Mouse (Mus musculus): ENCODE measurements at regions not wholly inside any gene's neighbourhood (a gene's known extent, or its start where the extent isn't known, plus 50 kb on each side); places are given as distances from the start of the nearest gene placed in this dataset.

GRCm38 (mm10) chr13:114681196-114681595 is 136.8 kb upstream of the Mocs2 start:
- no peak overlapping the region for H3K4me2 ChIP-seq
- no peak overlapping the region for H3K9ac ChIP-seq (replicated peaks)
- H3K4me1 ChIP-seq = no peaks in the 10 kb centered on the region
- no peak overlapping the region for H3K27ac ChIP-seq (replicated peaks)
- H3K9me3 ChIP-seq (replicated peaks) = no peaks in the 10 kb centered on the region
- H3K4me3 ChIP-seq (replicated peaks) = no peak overlapping the region
- ATAC-seq (ENCODE audit: low FRiP score) = no peak
- WGBS = 76% methylated on average over 4 of the region's 4 CpGs
- H3K36me3 ChIP-seq = no peaks in the 10 kb centered on the region
- H3K27me3 ChIP-seq (replicated peaks) = no peaks in the 10 kb centered on the region

DNA sequence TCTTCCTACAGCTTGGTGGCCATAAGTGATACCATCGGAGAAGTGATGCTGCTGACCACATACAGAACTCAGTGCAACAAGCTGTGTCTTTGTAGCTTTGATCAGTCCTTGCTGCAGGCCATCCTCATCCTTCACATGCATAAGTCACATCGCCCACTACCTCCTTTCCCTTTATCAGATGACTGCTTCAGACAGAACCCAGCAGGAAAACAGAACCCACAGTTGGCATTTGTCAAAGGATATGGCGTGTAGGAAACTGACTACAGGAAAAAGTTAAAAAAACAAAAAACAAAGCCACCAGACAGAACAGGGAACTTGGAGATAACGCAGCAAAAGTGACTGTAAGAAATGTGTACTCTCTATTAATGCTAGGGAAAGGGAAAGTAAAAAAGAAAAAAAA is 136.1 kb upstream of the Mocs2 start:
- WGBS = 91% methylated on average over 4 of the region's 4 CpGs

GRCm38 (mm10) chr13:114682891-114683290 is 135.1 kb upstream of the Mocs2 start:
- Histone ChIP-seq H3K9me3 (replicated peaks) (no peaks in the 10 kb centered on the region), H3K36me3 (no peaks in the 10 kb centered on the region), H3K4me3 (replicated peaks) (no peak overlapping the region), H3K27me3 (replicated peaks) (no peaks in the 10 kb centered on the region), H3K9ac (replicated peaks) (no peak overlapping the region), H3K4me1 (no peaks in the 10 kb centered on the region), H3K4me2 (no peak overlapping the region), H3K27ac (replicated peaks) (no peak overlapping the region)
- WGBS = 97% methylated on average over 5 of the region's 5 CpGs
- ATAC-seq (ENCODE audit: low FRiP score) = no peak

More for the DNA sequence above, 136.1 kb upstream of the Mocs2 start:
- H3K27me3 ChIP-seq (replicated peaks) = no peaks in the 10 kb centered on the region
- ATAC-seq (ENCODE audit: low FRiP score) = no peak
- no peak overlapping the region for H3K27ac ChIP-seq (replicated peaks)
- no peaks in the 10 kb centered on the region for H3K36me3 ChIP-seq
- no peaks in the 10 kb centered on the region for H3K9me3 ChIP-seq (replicated peaks)
- H3K9ac ChIP-seq (replicated peaks) = no peak overlapping the region
- no peak overlapping the region for H3K4me3 ChIP-seq (replicated peaks)
- H3K4me1 ChIP-seq = no peaks in the 10 kb centered on the region
- no peak overlapping the region for H3K4me2 ChIP-seq

DNA sequence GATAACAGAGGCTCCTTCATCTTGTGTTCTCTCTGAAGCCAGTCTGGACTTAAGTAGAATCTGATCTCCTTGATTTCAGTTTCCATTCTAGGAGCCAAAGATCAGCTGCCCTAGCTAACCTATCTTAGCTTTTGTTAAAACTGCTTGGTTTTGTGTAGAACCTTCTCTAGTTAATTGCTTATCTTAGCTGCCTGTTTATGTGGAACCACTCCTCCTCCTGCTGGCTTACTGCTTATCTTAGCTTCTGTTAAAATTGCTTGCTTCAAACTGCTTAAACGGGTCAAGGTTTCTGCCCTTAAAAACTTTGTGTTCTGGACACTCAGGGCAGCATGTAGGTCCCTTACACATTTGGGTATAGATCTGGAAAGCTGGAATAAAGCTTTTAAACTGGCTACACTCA is 133.7 kb upstream of the Mocs2 start:
- no peaks in the 10 kb centered on the region for H3K27me3 ChIP-seq (replicated peaks)
- no peaks in the 10 kb centered on the region for H3K9me3 ChIP-seq (replicated peaks)
- H3K36me3 ChIP-seq = no peaks in the 10 kb centered on the region
- H3K4me1 ChIP-seq = no peaks in the 10 kb centered on the region
- 88% methylated on average over 1 of the region's 1 CpGs for WGBS
- H3K9ac ChIP-seq (replicated peaks) = no peak overlapping the region
- ATAC-seq (ENCODE audit: low FRiP score) = no peak
- H3K4me2 ChIP-seq = no peak overlapping the region
- H3K27ac ChIP-seq (replicated peaks) = no peak overlapping the region
- no peak overlapping the region for H3K4me3 ChIP-seq (replicated peaks)

GRCm38 (mm10) chr13:114685368-114685767 is 132.7 kb upstream of the Mocs2 start:
- Histone ChIP-seq H3K4me1 (no peaks in the 10 kb centered on the region), H3K36me3 (no peaks in the 10 kb centered on the region), H3K27me3 (replicated peaks) (no peaks in the 10 kb centered on the region), H3K9me3 (replicated peaks) (no peaks in the 10 kb centered on the region), H3K9ac (replicated peaks) (no peak overlapping the region), H3K27ac (replicated peaks) (no peak overlapping the region), H3K4me2 (no peak overlapping the region), H3K4me3 (replicated peaks) (no peak overlapping the region)
- 49% methylated on average over 4 of the region's 4 CpGs for WGBS
- ATAC-seq (ENCODE audit: low FRiP score) = no peak

GRCm38 (mm10) chr13:114712601-114713000 is 105.4 kb upstream of the Mocs2 start:
- no peaks in the 10 kb centered on the region for H3K27me3 ChIP-seq (replicated peaks)
- no peak overlapping the region for H3K4me3 ChIP-seq (replicated peaks)
- H3K4me1 ChIP-seq = no peaks in the 10 kb centered on the region
- no peaks in the 10 kb centered on the region for H3K36me3 ChIP-seq
- H3K4me2 ChIP-seq = no peak overlapping the region
- H3K27ac ChIP-seq (replicated peaks) = no peak overlapping the region
- WGBS = 72% methylated on average over 2 of the region's 2 CpGs
- no peak for ATAC-seq (ENCODE audit: low FRiP score)
- no peaks in the 10 kb centered on the region for H3K9me3 ChIP-seq (replicated peaks)
- no peak overlapping the region for H3K9ac ChIP-seq (replicated peaks)

DNA sequence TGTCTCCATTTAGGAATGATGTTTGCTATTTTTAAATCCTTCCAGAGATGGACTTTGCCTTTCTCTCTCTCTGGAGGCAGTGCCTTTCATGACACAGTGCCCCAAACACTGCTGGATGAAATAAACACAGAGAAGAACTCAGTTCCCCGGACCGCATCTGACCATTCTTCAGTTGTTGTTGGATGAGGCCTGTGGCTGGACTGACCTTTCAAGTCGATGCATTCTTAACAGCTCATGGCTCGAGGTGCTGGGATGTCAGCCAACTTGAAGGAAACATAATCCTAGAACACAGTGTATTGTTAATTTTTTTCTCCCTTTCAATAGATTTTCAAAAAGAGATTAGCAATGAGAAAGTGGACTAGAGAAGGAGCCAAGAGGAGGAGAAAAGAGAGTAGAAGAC is 98.3 kb upstream of the Mocs2 start:
- no peak for ATAC-seq (ENCODE audit: low FRiP score)
- H3K27ac ChIP-seq (replicated peaks) = no peak overlapping the region
- no peaks in the 10 kb centered on the region for H3K36me3 ChIP-seq
- no peaks in the 10 kb centered on the region for H3K9me3 ChIP-seq (replicated peaks)
- H3K4me2 ChIP-seq = no peak overlapping the region
- no peak overlapping the region for H3K9ac ChIP-seq (replicated peaks)
- no peaks in the 10 kb centered on the region for H3K27me3 ChIP-seq (replicated peaks)
- H3K4me1 ChIP-seq = no peaks in the 10 kb centered on the region
- WGBS = 71% methylated on average over 4 of the region's 4 CpGs
- H3K4me3 ChIP-seq (replicated peaks) = no peak overlapping the region

GRCm38 (mm10) chr13:114726828-114727227 is 91.2 kb upstream of the Mocs2 start:
- H3K4me2 ChIP-seq = no peak overlapping the region
- no peak for ATAC-seq (ENCODE audit: low FRiP score)
- no peak overlapping the region for H3K9ac ChIP-seq (replicated peaks)
- H3K36me3 ChIP-seq = no peaks in the 10 kb centered on the region
- no peaks in the 10 kb centered on the region for H3K27me3 ChIP-seq (replicated peaks)
- WGBS = 90% methylated on average over 4 of the region's 4 CpGs
- H3K4me1 ChIP-seq = no peaks in the 10 kb centered on the region
- H3K9me3 ChIP-seq (replicated peaks) = no peaks in the 10 kb centered on the region
- H3K27ac ChIP-seq (replicated peaks) = no peak overlapping the region
- no peak overlapping the region for H3K4me3 ChIP-seq (replicated peaks)

GRCm38 (mm10) chr13:114735066-114735465 is 83.0 kb upstream of the Mocs2 start:
- Histone ChIP-seq H3K4me3 (replicated peaks) (no peak overlapping the region), H3K4me1 (no peaks in the 10 kb centered on the region), H3K4me2 (no peak overlapping the region), H3K36me3 (no peaks in the 10 kb centered on the region), H3K9ac (replicated peaks) (no peak overlapping the region), H3K27me3 (replicated peaks) (no peaks in the 10 kb centered on the region), H3K27ac (replicated peaks) (no peak overlapping the region), H3K9me3 (replicated peaks) (no peaks in the 10 kb centered on the region)
- 92% methylated on average over 7 of the region's 7 CpGs for WGBS
- ATAC-seq (ENCODE audit: low FRiP score) = no peak

- ATAC-seq (ENCODE audit: low FRiP score) = no peak
- no peak overlapping the region for H3K9ac ChIP-seq (replicated peaks)
- H3K27me3 ChIP-seq (replicated peaks) = no peaks in the 10 kb centered on the region
- H3K4me3 ChIP-seq (replicated peaks) = no peak overlapping the region
- H3K36me3 ChIP-seq = no peaks in the 10 kb centered on the region
- H3K4me1 ChIP-seq = no peaks in the 10 kb centered on the region
- H3K4me2 ChIP-seq = no peak overlapping the region
- no peak overlapping the region for H3K27ac ChIP-seq (replicated peaks)
- no peaks in the 10 kb centered on the region for H3K9me3 ChIP-seq (replicated peaks)
- 98% methylated on average over 4 of the region's 4 CpGs for WGBS
Measured at GRCm38 (mm10) chr13:114736066-114736465, 82.0 kb upstream of the Mocs2 start.

GRCm38 (mm10) chr13:114742534-114742933 is 75.5 kb upstream of the Mocs2 start:
- no peaks in the 10 kb centered on the region for H3K36me3 ChIP-seq
- no peak for ATAC-seq (ENCODE audit: low FRiP score)
- no peaks in the 10 kb centered on the region for H3K4me1 ChIP-seq
- H3K9me3 ChIP-seq (replicated peaks) = no peaks in the 10 kb centered on the region
- no peak overlapping the region for H3K9ac ChIP-seq (replicated peaks)
- 84% methylated on average over 3 of the region's 3 CpGs for WGBS
- no peak overlapping the region for H3K4me2 ChIP-seq
- H3K27me3 ChIP-seq (replicated peaks) = no peaks in the 10 kb centered on the region
- no peak overlapping the region for H3K4me3 ChIP-seq (replicated peaks)
- H3K27ac ChIP-seq (replicated peaks) = no peak overlapping the region

DNA sequence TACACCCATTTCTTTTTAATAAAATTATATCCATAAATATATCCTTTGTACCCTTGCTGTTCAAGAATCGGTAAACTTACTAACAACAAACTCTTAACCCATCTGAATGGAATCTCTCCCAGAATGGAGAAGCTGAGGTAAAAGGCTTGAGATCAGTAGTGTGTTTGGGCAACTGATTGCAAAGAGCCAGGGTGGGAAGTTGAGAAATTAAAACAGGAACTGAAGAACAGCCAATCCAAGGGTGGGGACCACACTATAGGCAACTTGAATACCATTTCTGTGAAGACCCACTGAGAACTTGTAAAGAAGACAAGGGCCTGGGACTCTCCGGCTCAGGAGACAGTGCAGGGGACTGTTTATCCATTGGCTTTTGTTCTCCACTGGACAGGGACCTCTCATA is 72.2 kb upstream of the Mocs2 start:
- WGBS = 94% methylated on average over 2 of the region's 2 CpGs

GRCm38 (mm10) chr13:114757459-114757858 is 60.6 kb upstream of the Mocs2 start:
- Histone ChIP-seq H3K4me1 (no peaks in the 10 kb centered on the region), H3K27me3 (replicated peaks) (no peaks in the 10 kb centered on the region), H3K9ac (replicated peaks) (no peak overlapping the region), H3K36me3 (no peaks in the 10 kb centered on the region), H3K4me3 (replicated peaks) (no peak overlapping the region), H3K4me2 (no peak overlapping the region), H3K9me3 (replicated peaks) (no peaks in the 10 kb centered on the region), H3K27ac (replicated peaks) (no peak overlapping the region)
- no peak for ATAC-seq (ENCODE audit: low FRiP score)

More for the DNA sequence above, 72.2 kb upstream of the Mocs2 start:
- ATAC-seq (ENCODE audit: low FRiP score) = no peak
- Histone ChIP-seq H3K4me3 (replicated peaks) (no peak overlapping the region), H3K36me3 (no peaks in the 10 kb centered on the region), H3K4me1 (no peaks in the 10 kb centered on the region), H3K4me2 (no peak overlapping the region), H3K9me3 (replicated peaks) (no peaks in the 10 kb centered on the region), H3K9ac (replicated peaks) (no peak overlapping the region), H3K27me3 (replicated peaks) (no peaks in the 10 kb centered on the region), H3K27ac (replicated peaks) (no peak overlapping the region)
